Mouse (Mus musculus) left cerebral cortex, adult 18-20 months (tissue): ENCODE results near the gene Grk4. TPM values are rescaled to one million over a fixed set of nuclear protein-coding genes. Genes with fewer than 3 reads are reported as not detected.
A peak's percentile ranks its signal among the peaks of the same experiment; 100 is the strongest.
"Not testable (repeated sequence)": the region's sequence is repeated elsewhere in the genome, so short reads cannot be mapped to it uniquely, and the experiment has no call there.

Experiments used
- DNase-seq, 2 experiments: peaks; one replicate each; pipeline ENCODE4 v3.0.0; 2021 to 2022; ENCODE audit warnings: low spot score in 2 of 2, mixed read lengths in 1 of 2
- microRNA-seq, 2 experiments: library from miRNA; unstranded; fragments of <30 nt; microRNA quantifications; one replicate each; pipeline ENCODE4 v1.2.0; 2021
- total RNA-seq, 2 experiments: library from RNA; stranded (reverse); gene quantifications; 2 replicates each; pipeline ENCODE4 v1.2.3; 2021

Grk4 gene
- total RNA-seq, 2 experiments from 2014 or later, result 4.1 to 4.8 TPM

DNA sequence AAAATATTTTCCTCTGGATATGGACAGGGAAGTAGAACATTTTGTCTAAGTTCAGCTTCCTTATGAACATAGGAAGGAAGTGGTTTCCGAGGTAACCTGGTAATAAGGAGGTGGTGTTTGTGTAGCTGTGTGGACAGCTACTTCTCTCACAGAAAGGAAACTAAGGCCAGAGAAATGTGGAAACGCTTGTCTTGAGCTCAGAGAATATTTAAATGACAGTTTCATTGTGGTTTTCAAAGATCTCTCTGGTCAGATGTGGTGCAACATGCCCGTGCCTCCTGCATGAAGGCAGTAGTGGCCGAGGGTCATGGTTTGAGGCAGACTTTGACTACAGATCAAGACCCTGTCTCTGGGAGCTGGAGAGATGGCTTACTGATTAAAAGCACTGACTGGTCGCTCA lies 35.3 kb downstream of the Grk4 start:
- no peak for DNase-seq

DNA sequence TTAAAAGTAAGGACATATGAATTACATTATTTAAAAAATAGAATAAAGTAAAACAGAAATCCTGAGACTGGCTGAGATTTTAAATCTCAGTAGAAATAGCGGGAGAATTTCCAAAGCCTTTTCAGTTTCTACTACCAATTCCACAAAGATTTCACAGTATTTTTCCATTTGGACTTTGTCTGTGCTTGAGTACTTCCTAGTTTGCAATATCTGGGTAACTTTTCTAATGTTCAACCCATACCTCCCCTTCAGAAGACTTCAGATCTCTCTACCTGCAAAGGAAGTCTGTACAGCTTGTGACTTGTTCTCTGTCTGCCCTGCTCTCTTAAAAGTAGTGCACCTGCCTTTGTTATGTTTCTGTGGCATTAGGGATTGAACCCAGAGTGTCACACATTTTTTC lies 48.3 kb downstream of the Grk4 start:
- DNase-seq, result no peak

DNA sequence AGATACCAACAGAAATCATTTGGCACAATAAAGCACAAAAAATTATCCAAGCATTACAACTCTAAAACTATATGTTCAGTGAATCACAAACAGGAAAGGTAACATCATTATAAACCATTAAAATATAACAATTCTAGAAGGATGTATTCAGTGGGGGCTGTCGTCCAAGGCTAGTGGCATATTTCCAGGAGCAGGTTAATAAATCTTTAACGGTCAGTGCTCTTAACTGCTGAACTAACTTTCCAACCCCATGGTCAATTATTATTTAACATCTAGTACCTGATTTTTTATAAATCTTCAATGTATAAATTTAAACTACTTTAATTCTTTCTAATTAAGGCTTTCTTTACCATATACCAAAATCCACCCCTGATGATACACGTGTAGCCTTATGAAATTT lies 54.2 kb downstream of the Grk4 start:
- not testable (repeated sequence) for DNase-seq

DNA sequence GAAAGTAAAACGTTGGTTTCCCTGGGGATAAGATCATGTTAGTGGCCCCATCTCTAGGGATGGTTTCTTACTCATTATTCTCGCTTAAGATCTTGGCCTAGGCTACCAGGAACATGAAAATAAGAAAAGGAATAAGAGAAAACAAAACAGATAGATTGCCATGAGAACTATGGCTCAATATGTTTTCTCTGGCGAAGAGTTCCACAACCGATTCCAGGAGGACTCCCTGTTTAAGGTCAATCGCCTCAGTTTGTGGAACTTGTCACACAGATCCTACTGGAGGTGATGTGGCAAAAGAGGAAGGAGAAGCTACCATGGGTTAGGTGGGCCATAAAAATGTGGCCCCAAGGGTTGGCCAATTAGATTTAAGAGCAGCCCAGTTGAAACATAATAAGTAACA lies 54.6 kb downstream of the Grk4 start:
- DNase-seq, result no peak

DNA sequence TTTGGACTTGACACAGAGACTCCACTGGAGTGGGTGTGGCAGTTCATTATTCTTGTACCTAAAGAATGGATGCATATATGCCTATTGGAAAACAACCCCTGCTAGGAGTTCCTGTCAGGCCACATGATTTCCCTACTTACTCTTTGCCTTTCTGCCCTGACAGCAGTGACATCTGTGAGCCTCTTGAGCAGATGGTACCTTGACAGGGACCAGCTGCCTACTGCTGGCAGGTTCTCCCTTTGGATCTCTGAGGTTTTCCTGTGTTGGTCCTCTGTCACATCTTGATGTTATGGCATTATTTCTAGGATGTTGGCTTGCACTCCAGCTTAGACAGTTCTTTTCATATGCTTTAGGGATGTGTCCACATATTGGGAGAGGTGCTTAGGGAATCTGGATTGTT lies 69.0 kb downstream of the Grk4 start:
- DNase-seq, result no peak

DNA sequence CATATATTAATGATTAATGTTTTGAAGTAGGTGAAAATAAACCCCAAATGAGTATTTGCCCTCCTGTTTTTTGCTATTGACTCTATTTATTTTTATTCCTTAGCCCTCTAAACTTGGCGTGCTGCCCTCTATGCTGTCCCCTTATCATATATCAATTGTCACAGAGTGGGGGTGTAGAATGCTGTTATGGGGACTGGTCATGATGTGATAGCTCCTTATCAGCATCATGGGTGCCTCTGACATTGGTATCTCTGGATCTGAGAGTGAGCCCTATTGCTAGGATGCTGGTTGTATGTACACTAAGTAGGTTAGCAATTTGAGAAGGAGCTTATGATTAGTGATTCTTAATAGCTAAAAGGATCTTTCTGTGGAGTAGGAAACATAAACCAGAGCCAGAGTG lies 70.1 kb downstream of the Grk4 start:
- no peak for DNase-seq

DNA sequence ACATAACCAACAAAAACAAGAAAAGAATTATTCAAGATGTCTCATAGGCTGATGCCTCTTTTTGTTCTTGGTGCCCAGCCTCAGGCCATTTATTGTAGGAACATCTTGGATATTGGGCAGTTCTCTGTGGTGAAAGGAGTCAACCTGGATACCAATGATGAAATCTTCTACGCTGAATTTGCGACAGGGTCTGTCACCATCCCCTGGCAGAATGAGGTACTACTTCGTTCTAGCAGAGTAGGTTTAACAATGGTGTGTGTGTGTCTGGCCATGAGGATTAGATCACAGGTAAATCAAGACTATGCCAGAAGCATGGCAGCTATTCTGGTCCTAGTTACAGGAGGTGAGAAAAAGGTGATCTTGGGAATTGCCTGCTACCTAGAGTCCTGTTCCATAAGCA lies 91.3 kb downstream of the Grk4 start:
- no peak for DNase-seq

DNA sequence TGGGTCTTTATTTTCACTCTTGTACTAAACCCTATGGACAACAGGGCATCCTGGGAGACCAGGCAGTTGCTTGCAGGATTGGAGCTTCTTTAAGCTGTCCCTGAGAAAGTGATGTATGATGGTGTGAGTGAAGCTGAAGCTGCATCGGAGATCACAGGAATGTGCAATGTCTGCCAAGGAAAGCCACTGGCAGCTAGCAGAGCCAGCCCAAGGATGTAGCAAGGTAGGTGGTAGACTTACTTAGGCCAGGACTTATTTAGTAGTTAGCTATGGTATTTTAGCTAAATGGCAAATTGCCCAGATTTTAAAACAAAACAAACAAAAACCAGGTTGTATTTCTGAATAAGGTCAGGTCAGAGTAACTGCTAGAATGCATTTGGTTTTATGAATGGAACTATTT lies 98.6 kb downstream of the Grk4 start:
- no peak for DNase-seq

DNA sequence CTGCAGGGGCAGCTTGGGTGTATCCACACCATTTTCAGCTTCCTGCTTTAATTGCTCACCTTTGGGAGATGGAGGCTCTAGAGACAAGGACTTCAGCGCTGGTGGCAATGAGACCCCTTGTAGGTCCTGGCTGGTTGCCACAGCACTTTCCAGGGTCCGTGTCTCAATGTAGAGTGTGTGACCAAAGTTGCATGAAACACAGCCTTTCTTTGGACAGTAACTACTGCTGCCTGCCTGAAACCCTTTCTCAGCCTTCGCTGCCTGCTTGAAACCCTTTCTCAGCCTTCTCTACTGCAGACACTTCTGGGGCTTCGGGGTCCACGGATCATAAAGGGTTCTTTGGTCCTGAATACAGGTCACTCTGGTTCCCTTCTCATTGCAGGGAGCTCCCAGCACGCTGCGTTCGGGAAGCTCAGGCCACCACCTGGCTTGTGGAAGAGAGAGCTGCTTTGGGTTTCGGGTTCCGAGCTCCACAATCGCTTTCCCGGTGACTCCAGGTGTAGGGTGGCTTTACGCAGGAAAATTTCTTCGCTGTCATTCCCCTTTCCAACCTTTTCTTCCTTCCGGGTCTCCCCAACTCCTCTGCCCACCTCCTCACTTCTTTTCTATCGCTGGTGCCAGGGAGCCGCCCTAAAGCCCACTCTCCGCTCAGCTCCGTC lies 100.8 kb downstream of the Grk4 start:
- DNase-seq, result no peak

DNA sequence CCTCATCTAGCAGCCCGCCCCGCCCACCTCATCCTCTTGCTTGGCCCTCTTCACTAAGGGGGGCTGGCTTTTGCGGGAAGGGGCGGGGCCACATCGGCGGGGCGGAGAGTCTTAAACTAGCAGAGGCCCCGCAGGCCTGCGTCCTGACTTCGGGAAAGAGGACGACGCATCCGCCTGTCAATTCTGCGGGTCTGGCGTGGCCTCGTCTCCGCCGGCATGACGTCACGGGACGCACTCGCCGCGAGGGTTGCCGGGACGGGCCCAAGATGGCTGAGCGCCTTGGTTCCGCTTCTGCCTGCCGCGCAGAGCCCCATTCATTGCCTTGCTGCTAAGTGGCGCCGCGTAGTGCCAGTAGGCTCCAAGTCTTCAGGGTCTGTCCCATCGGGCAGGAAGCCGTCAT lies 101.3 kb downstream of the Grk4 start, which contains the start of gene Htt:
TSS of gene Htt (plus strand) at position 232 of the 400 bp plus-strand sequence.
- peak; percentile 96 to 98 for DNase-seq

DNA sequence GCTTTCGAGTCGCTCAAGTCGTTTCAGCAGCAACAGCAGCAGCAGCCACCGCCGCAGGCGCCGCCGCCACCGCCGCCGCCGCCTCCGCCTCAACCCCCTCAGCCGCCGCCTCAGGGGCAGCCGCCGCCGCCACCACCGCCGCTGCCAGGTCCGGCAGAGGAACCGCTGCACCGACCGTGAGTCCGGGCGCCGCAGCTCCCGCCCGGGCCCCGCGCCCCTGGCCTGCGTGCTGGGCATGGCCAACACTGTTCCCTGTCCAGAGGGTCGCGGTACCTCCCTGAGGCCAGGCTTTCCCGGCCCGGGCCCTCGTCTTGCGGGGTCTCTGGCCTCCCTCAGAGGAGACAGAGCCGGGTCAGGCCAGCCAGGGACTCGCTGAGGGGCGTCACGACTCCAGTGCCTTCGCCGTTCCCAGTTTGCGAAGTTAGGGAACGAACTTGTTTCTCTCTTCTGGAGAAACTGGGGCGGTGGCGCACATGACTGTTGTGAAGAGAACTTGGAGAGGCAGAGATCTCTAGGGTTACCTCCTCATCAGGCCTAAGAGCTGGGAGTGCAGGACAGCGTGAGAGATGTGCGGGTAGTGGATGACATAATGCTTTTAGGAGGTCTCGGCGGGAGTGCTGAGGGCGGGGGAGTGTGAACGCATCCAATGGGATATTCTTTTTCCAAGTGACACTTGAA lies 101.9 kb downstream of the Grk4 start:
- peak; percentile 34 to 45 for DNase-seq

DNA sequence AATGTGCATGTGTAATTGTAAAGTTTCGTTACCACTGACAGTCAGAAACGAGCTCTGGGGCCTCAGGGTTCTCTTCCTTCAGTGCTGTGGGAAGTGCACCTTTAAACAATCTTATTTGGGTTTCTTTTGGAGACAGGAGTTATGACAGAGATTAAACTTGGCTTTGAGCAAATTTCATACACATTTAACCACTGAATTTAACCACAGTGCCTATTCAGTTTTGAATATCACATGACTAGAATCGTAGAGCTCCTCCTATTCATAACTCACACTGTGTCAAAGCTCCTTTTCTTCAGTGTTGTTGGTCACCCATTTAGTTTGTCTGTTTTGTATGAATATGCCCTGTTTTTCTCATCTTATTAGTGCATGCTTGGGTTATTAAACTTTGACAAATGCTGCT lies 111.6 kb downstream of the Grk4 start:
- no peak for DNase-seq

DNA sequence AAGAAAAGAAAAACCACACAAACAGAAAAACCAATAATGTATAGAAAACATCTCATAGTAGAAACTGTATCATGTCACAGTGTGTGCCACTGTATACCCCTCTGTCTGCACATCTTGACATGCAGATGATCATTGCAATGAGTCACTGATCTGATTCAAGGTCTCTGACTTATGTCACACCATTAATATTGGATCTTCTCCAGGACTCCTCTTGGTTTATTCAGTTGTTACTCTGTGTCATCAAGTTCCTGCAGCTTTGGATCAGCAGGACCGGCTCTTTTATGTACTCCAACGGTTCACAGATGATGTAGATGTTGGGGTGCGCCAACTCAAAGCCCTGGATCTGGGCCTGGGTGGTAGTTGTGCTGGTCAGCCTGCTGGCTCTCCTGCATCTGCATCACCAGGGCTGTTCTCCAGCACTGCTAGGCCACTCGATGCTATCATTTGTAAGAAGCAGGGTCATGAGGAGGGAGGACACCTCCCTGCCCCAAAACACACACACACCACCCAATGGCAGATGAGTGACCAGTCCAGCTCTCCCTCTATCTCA lies 112.6 kb downstream of the Grk4 start:
- no peak for DNase-seq

DNA sequence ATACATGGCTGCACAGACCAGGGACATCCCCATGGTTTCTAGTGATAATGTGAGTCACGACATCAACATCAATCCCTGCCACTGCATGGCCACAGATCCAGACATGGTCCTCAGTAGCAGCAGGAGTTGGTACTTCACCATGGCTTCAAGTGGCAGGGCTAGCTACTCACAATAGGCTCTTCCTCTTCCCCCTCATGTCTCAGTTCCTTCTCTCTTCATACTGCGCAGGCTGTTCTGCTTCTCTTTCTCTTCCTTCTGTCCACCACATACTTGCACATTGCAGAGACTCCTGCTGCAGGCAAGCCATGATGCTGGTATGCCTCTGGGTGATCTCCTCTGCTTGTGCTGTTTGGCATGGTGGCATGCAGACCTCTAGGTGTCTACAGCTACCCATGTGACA lies 113.2 kb downstream of the Grk4 start:
- DNase-seq, result no peak

DNA sequence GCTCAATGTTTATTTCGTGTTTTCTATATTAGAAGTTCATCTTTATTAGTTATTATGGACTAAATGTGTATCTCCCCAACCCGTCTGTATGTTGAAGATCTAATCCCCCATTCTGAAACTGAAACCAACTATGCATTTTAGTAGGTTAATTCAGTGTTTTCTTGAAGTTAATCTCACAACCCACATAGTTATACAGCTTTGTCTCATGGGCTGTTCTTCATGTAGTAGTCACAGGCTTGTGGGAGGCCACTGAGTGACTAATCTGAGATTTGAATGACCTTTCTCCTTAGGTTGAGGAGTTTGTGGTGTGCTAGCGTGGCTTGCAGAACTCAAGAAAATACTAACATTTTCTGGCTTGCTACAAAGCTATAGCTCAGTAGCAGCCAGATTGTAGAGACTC lies 124.8 kb downstream of the Grk4 start:
- DNase-seq, result no peak

DNA sequence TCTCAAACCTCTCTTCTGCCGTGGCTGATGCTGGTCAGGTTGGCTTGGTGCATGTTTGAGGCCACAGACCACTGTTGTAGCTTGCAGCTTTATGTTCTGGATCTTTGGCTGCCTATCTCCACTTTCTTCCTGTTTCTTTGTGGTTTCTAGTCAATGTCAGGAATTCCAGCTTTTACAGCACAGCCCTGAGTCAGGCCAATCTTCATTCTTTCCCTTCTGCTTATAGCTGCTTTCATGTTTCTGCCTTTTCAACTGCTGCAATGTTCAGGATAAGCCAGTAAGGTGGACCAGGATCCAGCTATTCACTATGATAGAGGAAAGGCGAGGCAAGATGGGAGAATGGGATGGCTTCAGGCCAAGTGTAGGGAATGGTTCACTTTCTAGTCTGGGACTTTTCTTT lies 131.0 kb downstream of the Grk4 start:
- DNase-seq, result no peak

DNA sequence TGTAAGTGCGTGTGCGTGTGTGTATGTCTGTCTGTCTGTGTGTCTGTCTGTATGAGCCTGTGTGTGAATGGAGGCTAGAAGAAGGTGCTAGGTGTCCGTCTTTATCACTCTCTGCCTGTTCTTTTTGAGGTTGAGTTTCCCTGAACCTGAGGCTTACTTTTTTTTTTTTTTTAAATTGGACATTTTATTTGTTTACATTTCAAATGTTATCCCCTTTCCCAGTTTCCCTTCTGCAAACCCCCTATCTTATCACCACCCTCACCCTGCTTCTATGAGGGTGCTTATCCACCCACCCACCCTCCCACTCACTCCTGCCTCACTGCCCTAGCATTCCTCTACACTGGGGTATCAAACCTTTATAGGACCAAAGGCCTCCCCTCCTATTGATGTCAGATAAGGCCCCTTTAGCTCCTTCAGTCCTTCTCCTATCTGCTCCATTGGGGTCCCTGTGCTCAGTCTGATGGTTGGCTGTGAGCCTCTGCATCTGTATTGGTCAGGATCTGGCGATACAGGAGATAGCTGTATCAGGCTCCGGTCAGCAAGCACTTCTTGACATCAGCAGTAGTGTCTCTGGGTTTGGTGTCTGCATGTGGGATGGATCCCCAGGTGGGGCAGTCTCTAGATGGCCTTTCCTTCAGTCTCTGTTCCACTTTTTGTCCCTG lies 140.2 kb downstream of the Grk4 start:
- no peak for DNase-seq

Small RNAs within 50 kb of the gene (microRNA-seq; reads per million reads assigned to microRNA genes)
- gene Mir467g, result 0 reads per million in 2 experiments

Other genes with a start within 250 kb of the Grk4 start
- 10 to 100 TPM; 20.2 to 22.0 TPM for gene Tnip2, start 146.4 kb upstream of the Grk4 start, total RNA-seq
- gene Sh3bp2, start 134.5 kb upstream of the Grk4 start, total RNA-seq, result 1 to 10 TPM; 2.4 to 2.9 TPM
- 100 to 1,000 TPM; 426 to 440 TPM for gene Add1, start 86.7 kb upstream of the Grk4 start, total RNA-seq
- 10 to 100 TPM; 43.4 to 45.7 TPM for gene Mfsd10, start 23.2 kb upstream of the Grk4 start, total RNA-seq
- 10 to 100 TPM; 16.2 to 16.6 TPM for gene Nop14, start 231 bp upstream of the Grk4 start, total RNA-seq
- gene Htt, start 101.4 kb downstream of the Grk4 start, total RNA-seq, result 10 to 100 TPM; 78.9 to 80.3 TPM
- 1 to 10 TPM; 3.8 to 6.4 TPM for gene Msantd1, start 247.6 kb downstream of the Grk4 start, total RNA-seq